Mouse (Mus musculus) 3T3-L1 (cell line): Measurements from ENCODE around the gene Kdm3a.

Experiments
- DNase-seq: peaks from one replicate; pipeline ENCODE4 v3.0.0-alpha.2; 2015; ENCODE audit warnings: low read depth, low spot score

Kdm3a gene

GRCm38 (mm10) chr6:71579478-71579877, 53.3 kb downstream of the Kdm3a start:
- DNase-seq = no peak

- no peak for DNase-seq
Measured at GRCm38 (mm10) chr6:71575359-71575758, 57.4 kb downstream of the Kdm3a start.

- no peak for DNase-seq
Measured at GRCm38 (mm10) chr6:71569025-71569424, 63.8 kb downstream of the Kdm3a start.

- DNase-seq = no peak
Measured at GRCm38 (mm10) chr6:71568616-71569015, 64.2 kb downstream of the Kdm3a start.

GRCm38 (mm10) chr6:71556826-71557225, 76.0 kb downstream of the Kdm3a start:
- no peak for DNase-seq

GRCm38 (mm10) chr6:71555507-71555951, 77.3 kb downstream of the Kdm3a start:
- peak; percentile 61 for DNase-seq

- DNase-seq = peak; percentile 96
Measured at GRCm38 (mm10) chr6:71543686-71544499, 88.9 kb downstream of the Kdm3a start, which contains the start of gene Chmp3. Chmp3 (plus strand) TSS chr6:71543797.
